Mouse (Mus musculus): Measurements from ENCODE around the gene Tacc2.

DNA sequence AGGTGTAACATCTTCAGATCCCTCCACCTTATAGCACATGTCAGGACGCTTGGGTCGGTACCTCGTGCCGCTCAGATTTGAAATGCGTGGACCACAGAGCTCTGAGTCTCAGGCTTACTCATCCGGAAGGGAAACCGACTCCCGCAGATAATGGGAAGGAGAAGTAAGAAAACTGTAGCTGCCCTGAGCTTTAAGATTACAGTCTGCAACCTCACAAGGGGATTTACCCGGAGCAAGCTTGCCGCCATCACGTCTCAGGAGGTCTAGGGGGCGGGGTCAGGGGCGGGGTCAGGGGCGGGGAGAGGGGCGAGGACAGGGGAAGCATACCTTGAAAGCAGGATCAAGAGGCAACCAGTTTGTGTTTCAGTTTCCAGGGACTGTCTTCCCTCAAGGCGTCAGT, 235.2 kb downstream of the Tacc2 start:
- no peak for TF ChIP-seq POLR2A (IDR thresholded peaks at IDR 0.05; ENCODE audit: extremely low read depth, insufficient read depth, low read length)
- no peak for TF ChIP-seq CTCF (IDR thresholded peaks at IDR 0.05; ENCODE audit: low read depth, low read length)

Measured in liver, adult 2 months (tissue).